In the genomic region with DNA sequence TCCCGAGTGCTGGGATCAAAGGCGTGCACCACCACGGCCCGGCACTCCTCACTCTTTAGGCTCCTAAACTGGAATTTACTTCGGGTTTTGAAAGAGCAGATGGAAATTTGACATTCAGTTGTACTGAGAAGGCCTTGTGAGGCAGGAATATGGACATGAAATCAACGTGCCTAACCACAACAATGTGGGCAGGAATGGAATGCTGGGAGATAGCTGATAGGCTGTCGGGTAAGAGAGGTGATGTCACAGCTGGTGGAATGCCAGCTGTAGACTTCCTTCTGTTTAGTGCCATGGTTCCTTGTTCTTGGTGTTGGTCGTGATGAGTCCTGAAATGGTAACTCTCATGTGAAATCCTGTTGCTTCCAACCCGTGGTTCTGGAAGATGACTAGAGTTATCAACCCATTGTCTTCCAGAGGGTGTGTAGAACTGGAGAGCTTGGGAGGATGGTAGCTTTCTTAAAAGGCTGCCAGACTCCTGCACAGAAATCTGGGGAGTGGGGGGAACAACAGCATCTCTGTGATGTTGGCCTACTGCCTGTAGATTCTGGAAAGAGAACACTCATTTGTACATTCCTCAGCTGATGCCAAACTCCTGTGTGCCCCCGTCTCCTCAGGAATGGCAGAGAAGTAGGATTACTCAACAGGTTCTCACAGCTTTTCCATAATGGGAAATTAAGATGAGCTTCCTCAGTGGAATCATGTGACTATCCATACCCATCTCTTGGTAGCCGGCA, we compare ENCODE assay signal across 17 mouse cellular contexts. TPM values are rescaled to one million over a fixed set of nuclear protein-coding genes. Genes with fewer than 3 reads are reported as not detected.
DNase-seq lines count a peak whose midpoint lies in the region; ATAC-seq and TF ChIP-seq lines count a peak whose summit lies in the region.
"Had no signal": no experiment of that assay in that cellular context is flagged by ENCODE, and none has a peak within 500 bp of the region (broad histone marks: within the 10 kb centered on the region; RNA-seq: fewer than 3 reads in every experiment).

No protein-coding gene starts in this region.

- no peak for ATAC-seq in heart, embryonic 13.5 days (ENCODE audit: extremely low read depth, insufficient number of reproducible peaks, low FRiP score, low TSS enrichment)

- H3K4me3 ChIP-seq in heart, embryonic 13.5 days, result no peak overlapping the region
- peak overlapping the region; percentile 39; the same call in 1 of the 2 replicates for H3K4me3 ChIP-seq in E14TG2a.4 (replicated peaks; ENCODE audit: low read length)
- H3K4me3 ChIP-seq: embryonic facial prominence, embryonic 10.5 days; liver, embryonic 13.5 days; neural tube, embryonic 15.5 days had no signal

- no peak for DNase-seq in heart, adult 8-10 months (ENCODE audit: low spot score)
- DNase-seq in adipocyte (ENCODE audit: low spot score), result peak; percentile 44
- peak; percentile 36 for DNase-seq in lung, postnatal 25 days (ENCODE audit: low spot score)
- DNase-seq in thymus, adult 18-20 months, result no peak
- no peak for DNase-seq in thymus, postnatal 14 days
- no peak for DNase-seq in c-Kit-positive CD71-positive TER-119-positive erythroid progenitor cells, embryonic 14.5 days (ENCODE audit: low spot score)
- DNase-seq: cerebellum, adult 11-12 months; gastrocnemius, postnatal 25 days; kidney, adult 8-10 months; liver, embryonic 13.5 days had no signal

- no peaks in the 10 kb centered on the region for H3K27me3 ChIP-seq in heart, embryonic 13.5 days (replicated peaks)
- H3K27me3 ChIP-seq in E14TG2a.4 (ENCODE audit: insufficient read depth, low read length), result no peaks in the 10 kb centered on the region
- H3K27me3 ChIP-seq: liver, embryonic 13.5 days; neural tube, embryonic 15.5 days had no signal

- H3K27ac ChIP-seq in heart, embryonic 13.5 days (replicated peaks), result peak overlapping the region; percentile 53
- H3K27ac ChIP-seq: embryonic facial prominence, embryonic 10.5 days; hindbrain, embryonic 14.5 days; liver, embryonic 13.5 days; neural tube, embryonic 15.5 days had no signal

- no peak overlapping the region for H3K9ac ChIP-seq in heart, embryonic 13.5 days
- H3K9ac ChIP-seq: hindbrain, embryonic 14.5 days; liver, embryonic 13.5 days; neural tube, embryonic 15.5 days had no signal

- WGBS in heart, embryonic 13.5 days, result 61% methylated on average over 11 of the region's 11 CpGs

- peaks cover 4% of the 10 kb centered on the region; the same call in 1 of the 2 replicates for H3K36me3 ChIP-seq in heart, embryonic 13.5 days
- peaks cover 47% of the 10 kb centered on the region for H3K36me3 ChIP-seq in E14TG2a.4 (ENCODE audit: insufficient read depth, low read length)
- H3K36me3 ChIP-seq: embryonic facial prominence, embryonic 10.5 days; neural tube, embryonic 15.5 days had no signal

- no peak for TF ChIP-seq CTCF in E14TG2a.4 (conservative IDR thresholded peaks at IDR 0.05; ENCODE audit: low read length)

- peaks cover 73% of the 10 kb centered on the region for H3K4me1 ChIP-seq in heart, embryonic 13.5 days
- peaks cover 82% of the 10 kb centered on the region for H3K4me1 ChIP-seq in E14TG2a.4 (replicated peaks; ENCODE audit: low read depth, low read length)

- H3K9me3 ChIP-seq in heart, embryonic 13.5 days, result no peaks in the 10 kb centered on the region
- H3K9me3 ChIP-seq in E14TG2a.4 (ENCODE audit: low read length), result no peaks in the 10 kb centered on the region
- H3K9me3 ChIP-seq: embryonic facial prominence, embryonic 10.5 days; liver, embryonic 13.5 days; neural tube, embryonic 15.5 days had no signal

- no peak overlapping the region for H3K4me2 ChIP-seq in heart, embryonic 13.5 days
- H3K4me2 ChIP-seq: hindbrain, embryonic 14.5 days; liver, embryonic 13.5 days; neural tube, embryonic 15.5 days had no signal

RNA-seq across cellular contexts. Expression of a gene that starts 17.4 kb away (rescaled TPM):
- 7.4 and 8.1 TPM in 2 replicates for polyA plus RNA-seq in heart, embryonic 13.5 days (2015; fragmentation: Nextera tagmentation; extraction: Ambion mirVana)
- 100 to 1,000 TPM in 1 of 4 experiments, 10 to 100 TPM in 3; 78.8 to 106 (median 88.9) TPM for total RNA-seq in heart, adult 8-10 months (2022)

RNA-seq across cellular contexts. Expression of a gene that starts 44.8 kb away (rescaled TPM):
- 0.13 and 0.25 TPM in 2 replicates for polyA plus RNA-seq in heart, embryonic 13.5 days (2015; fragmentation: Nextera tagmentation; extraction: Ambion mirVana)
- total RNA-seq in heart, adult 8-10 months (2022), result not detected
- total RNA-seq: gastrocnemius, postnatal 25 days; left cerebral cortex, postnatal 25 days; midbrain, postnatal 0 days had no signal

Comparison
In these comparisons a context has a peak if more than half of its experiments do, and no peak if none do; other contexts are left out.
1. DNase-seq: peak in adipocyte (single experiment) and lung, postnatal 25 days (single experiment); none in heart, adult 8-10 months (single experiment), thymus, adult 18-20 months (0 of 2), thymus, postnatal 14 days (single experiment) and c-Kit-positive CD71-positive TER-119-positive erythroid progenitor cells, embryonic 14.5 days (single experiment).